Mouse (Mus musculus): ENCODE measurements around the gene Ide. TPM values are rescaled to one million over a fixed set of nuclear protein-coding genes. Genes with fewer than 3 reads are reported as not detected.
A peak's percentile ranks its signal among the peaks of the same experiment; 100 is the strongest.

The Ide gene
- total and polyA plus RNA-seq, 2 experiments: 21.8 to 35.3 TPM

DNA sequence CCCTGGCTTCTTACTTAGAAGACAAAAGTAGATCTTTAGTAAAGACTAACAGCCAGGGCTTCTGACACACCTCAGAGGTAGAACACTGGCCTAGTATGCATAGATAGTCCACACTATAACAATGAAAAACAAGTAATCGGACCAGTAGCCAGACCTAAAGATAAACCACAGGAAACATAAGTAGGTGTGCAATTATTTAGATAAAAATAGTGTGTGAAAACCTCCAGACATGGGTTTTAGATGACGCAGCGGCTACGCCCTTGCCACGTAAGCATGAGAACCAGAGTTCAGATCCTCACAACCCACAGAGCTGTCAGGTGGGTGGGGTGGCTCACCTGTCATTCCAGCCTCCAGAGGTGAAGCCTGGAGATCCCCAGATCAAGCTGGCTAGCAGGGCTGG, 4.3 kb downstream of the Ide start:
- H3K9ac ChIP-seq (ENCODE audit: low read depth, low read length): no peak overlapping the region
- 95% methylated on average over 5 of the region's 5 CpGs for WGBS
- TF ChIP-seq CTCF (IDR thresholded peaks at IDR 0.05; ENCODE audit: low read depth, low read length) (no peak), POLR2A (IDR thresholded peaks at IDR 0.05; ENCODE audit: extremely low read depth, insufficient read depth, low read length) (no peak)

DNA sequence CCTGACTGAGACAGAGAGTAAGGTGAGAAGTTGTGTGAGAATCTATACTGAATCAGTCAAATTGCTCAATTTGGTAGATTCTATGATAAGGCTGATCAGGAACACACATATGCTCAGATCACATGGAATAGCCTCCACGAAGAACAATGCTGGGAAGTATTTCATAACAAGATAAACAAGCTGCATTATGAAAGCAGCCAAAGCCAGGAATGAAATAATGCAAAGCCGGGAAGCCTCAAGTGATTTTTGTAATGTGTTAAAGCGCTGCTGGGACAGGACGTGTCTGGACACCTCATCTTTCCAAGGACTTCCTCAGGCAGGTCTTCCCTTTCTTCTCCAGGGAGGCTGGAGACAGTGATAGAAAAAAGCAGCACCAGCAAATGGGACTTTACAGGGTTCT, 4.9 kb downstream of the Ide start:
- Histone ChIP-seq H3K27ac (replicated peaks; ENCODE audit: insufficient read depth, low read depth, low read length) (no peak overlapping the region), H3K9ac (ENCODE audit: low read depth, low read length) (no peak overlapping the region), H3K4me3 (ENCODE audit: insufficient read depth, low read depth, low read length) (no peak overlapping the region), H3K4me1 (ENCODE audit: control insufficient read depth, insufficient read depth, low read length) (no peaks in the 10 kb centered on the region), H3K36me3 (ENCODE audit: control insufficient read depth, insufficient read depth, low read length) (peaks cover 16% of the 10 kb centered on the region; the same call in 1 of the 2 replicates), H3K27me3 (ENCODE audit: control insufficient read depth, insufficient read depth, low read length) (no peaks in the 10 kb centered on the region), H3K79me2 (ENCODE audit: control insufficient read depth, insufficient read depth, low read length) (peaks cover 16% of the 10 kb centered on the region)
- no peak for DNase-seq (ENCODE audit: extremely low read depth, low read depth, low spot score)
- no peak for TF ChIP-seq POLR2A (IDR thresholded peaks at IDR 0.05; ENCODE audit: extremely low read depth, insufficient read depth, low read length)
- TF ChIP-seq CTCF (IDR thresholded peaks at IDR 0.05; ENCODE audit: low read depth, low read length): no peak
- 75% methylated on average over 4 of the region's 4 CpGs for WGBS

More for the DNA sequence above, 4.3 kb downstream of the Ide start:
- H3K79me2 ChIP-seq (ENCODE audit: control insufficient read depth, insufficient read depth, low read length): peaks cover 18% of the 10 kb centered on the region
- no peaks in the 10 kb centered on the region for H3K27me3 ChIP-seq (ENCODE audit: control insufficient read depth, insufficient read depth, low read length)
- peaks cover 12% of the 10 kb centered on the region; the same call in 1 of the 2 replicates for H3K36me3 ChIP-seq (ENCODE audit: control insufficient read depth, insufficient read depth, low read length)
- no peaks in the 10 kb centered on the region for H3K4me1 ChIP-seq (ENCODE audit: control insufficient read depth, insufficient read depth, low read length)
- DNase-seq (ENCODE audit: extremely low read depth, low read depth, low spot score): no peak
- no peak overlapping the region for H3K27ac ChIP-seq (replicated peaks; ENCODE audit: insufficient read depth, low read depth, low read length)
- H3K4me3 ChIP-seq (ENCODE audit: insufficient read depth, low read depth, low read length): no peak overlapping the region

DNA sequence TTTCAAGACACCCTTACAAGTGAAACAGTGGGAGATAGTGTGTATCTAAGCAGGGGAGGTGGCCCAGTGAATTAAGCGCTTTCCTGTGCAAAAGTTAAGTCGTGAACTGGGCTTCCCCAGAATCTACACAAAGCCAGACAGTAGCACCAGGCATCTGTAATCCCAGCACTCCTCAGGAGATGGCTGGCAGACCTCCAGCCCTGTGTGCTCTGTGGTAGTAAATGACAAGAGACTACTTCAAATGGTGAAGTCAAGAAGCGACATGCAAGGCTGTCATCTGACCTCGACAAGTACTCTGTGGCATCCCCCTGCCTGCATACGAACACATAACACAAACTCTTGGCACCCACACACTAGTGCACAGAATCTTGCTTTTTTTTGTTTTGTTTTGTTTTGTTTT, 10.4 kb downstream of the Ide start:
- H3K79me2 ChIP-seq (ENCODE audit: control insufficient read depth, insufficient read depth, low read length): peaks cover 2% of the 10 kb centered on the region; the same call in 1 of the 2 replicates
- no peak overlapping the region for H3K4me3 ChIP-seq (ENCODE audit: insufficient read depth, low read depth, low read length)
- no peaks in the 10 kb centered on the region for H3K27me3 ChIP-seq (ENCODE audit: control insufficient read depth, insufficient read depth, low read length)
- peaks cover 34% of the 10 kb centered on the region for H3K36me3 ChIP-seq (ENCODE audit: control insufficient read depth, insufficient read depth, low read length)
- no peaks in the 10 kb centered on the region for H3K4me1 ChIP-seq (ENCODE audit: control insufficient read depth, insufficient read depth, low read length)
- TF ChIP-seq POLR2A (IDR thresholded peaks at IDR 0.05; ENCODE audit: extremely low read depth, insufficient read depth, low read length) (no peak), CTCF (IDR thresholded peaks at IDR 0.05; ENCODE audit: low read depth, low read length) (no peak)
- DNase-seq (ENCODE audit: extremely low read depth, low read depth, low spot score): no peak
- no peak overlapping the region for H3K9ac ChIP-seq (ENCODE audit: low read depth, low read length)
- H3K27ac ChIP-seq (replicated peaks; ENCODE audit: insufficient read depth, low read depth, low read length): no peak overlapping the region
- WGBS: 89% methylated on average over 5 of the region's 5 CpGs

DNA sequence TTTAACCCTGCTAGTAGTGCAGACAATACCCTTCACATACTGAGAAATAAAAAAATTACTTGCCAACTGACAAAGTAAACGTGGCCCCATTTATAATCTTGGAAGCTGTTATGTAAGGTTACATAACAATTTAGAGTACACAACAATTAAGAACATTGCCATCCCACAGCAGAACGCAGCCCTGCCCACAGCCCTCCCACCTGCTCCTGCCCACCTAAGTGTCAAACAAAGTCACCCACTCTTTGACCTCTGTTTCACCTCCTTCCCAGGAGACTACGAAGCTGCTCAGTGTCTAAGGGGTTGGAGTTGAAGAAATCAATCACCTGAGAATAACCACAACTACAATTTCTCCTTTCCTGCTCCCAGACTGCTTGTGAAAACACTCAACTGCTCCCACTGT, 14.1 kb downstream of the Ide start:
- peak; percentile 47 for DNase-seq (ENCODE audit: extremely low read depth, low read depth, low spot score)
- TF ChIP-seq POLR2A (IDR thresholded peaks at IDR 0.05; ENCODE audit: extremely low read depth, insufficient read depth, low read length) (no peak), CTCF (IDR thresholded peaks at IDR 0.05; ENCODE audit: low read depth, low read length) (no peak)
- Histone ChIP-seq H3K36me3 (ENCODE audit: control insufficient read depth, insufficient read depth, low read length) (peaks cover 36% of the 10 kb centered on the region), H3K4me1 (ENCODE audit: control insufficient read depth, insufficient read depth, low read length) (no peaks in the 10 kb centered on the region), H3K9ac (ENCODE audit: low read depth, low read length) (no peak overlapping the region), H3K27ac (replicated peaks; ENCODE audit: insufficient read depth, low read depth, low read length) (no peak overlapping the region), H3K4me3 (ENCODE audit: insufficient read depth, low read depth, low read length) (no peak overlapping the region), H3K27me3 (ENCODE audit: control insufficient read depth, insufficient read depth, low read length) (no peaks in the 10 kb centered on the region), H3K79me2 (ENCODE audit: control insufficient read depth, insufficient read depth, low read length) (peaks cover 2% of the 10 kb centered on the region; the same call in 1 of the 2 replicates)
- WGBS: 36% methylated on average over 3 of the region's 3 CpGs

DNA sequence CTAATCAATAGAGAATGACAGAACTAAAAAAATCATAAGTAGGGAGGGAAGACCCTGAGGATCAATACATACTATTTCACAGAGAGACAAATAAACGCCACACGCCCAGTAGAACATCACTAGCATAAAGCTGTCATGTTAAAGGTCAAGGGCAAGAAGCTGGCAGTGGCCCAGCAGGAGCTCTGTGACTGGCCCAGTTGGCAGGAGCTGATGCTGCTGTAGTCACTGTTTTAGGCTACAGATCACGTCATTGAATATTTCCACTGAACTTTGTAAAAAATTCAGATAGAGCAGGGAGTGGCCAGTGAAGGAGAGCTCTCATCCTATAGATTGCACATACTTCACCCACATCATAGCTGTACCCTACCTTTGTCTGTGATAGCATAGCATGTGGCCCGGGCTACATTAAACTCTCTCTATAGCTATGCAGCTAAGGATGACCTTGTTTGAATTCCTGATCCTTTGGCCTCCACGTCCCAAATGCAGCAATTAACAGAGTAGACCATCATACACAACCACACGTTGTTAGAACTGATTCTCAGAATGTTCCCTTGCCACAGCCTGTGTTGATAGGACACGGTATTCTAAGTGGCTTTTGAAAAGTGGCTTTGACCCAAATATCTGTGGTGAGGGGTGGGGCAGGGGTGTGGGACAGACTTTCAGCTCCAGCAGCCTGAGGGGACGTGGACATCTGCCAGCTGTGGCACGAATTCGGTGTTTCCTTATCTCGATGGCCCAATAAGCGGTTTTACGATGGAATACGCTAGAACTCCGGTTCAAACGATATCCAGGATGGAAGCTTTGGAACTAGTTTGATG, 16.6 kb downstream of the Ide start:
- WGBS: 87% methylated on average over 16 of the region's 16 CpGs
- Histone ChIP-seq H3K9ac (ENCODE audit: low read depth, low read length) (no peak overlapping the region), H3K4me3 (ENCODE audit: insufficient read depth, low read depth, low read length) (no peak overlapping the region), H3K27me3 (ENCODE audit: control insufficient read depth, insufficient read depth, low read length) (no peaks in the 10 kb centered on the region), H3K4me1 (ENCODE audit: control insufficient read depth, insufficient read depth, low read length) (no peaks in the 10 kb centered on the region), H3K36me3 (ENCODE audit: control insufficient read depth, insufficient read depth, low read length) (peaks cover 38% of the 10 kb centered on the region), H3K27ac (replicated peaks; ENCODE audit: insufficient read depth, low read depth, low read length) (no peak overlapping the region), H3K79me2 (ENCODE audit: control insufficient read depth, insufficient read depth, low read length) (peaks cover 2% of the 10 kb centered on the region; the same call in 1 of the 2 replicates)
- no peak for DNase-seq (ENCODE audit: extremely low read depth, low read depth, low spot score)
- no peak for TF ChIP-seq POLR2A (IDR thresholded peaks at IDR 0.05; ENCODE audit: extremely low read depth, insufficient read depth, low read length)
- TF ChIP-seq CTCF (IDR thresholded peaks at IDR 0.05; ENCODE audit: low read depth, low read length): no peak

DNA sequence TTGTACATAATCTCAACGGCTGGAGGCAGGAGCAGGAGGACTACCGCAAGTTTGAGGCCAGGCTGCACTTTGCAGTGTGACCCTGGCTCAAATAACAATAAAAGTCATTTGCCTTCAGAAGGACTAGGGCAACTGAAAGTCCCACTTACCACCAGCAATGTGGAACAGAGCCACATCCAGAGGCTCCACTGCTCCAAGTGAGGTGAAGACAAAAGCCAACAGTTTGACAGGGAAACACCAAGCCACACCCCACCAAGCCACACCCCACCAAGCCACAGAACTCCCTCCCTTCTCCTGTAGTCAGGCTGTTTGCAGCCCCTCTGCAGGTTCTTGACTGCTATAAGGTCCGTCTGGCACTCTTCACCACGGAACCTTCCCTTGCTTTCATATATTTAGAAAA, 20.3 kb downstream of the Ide start:
- Histone ChIP-seq H3K9ac (ENCODE audit: low read depth, low read length) (no peak overlapping the region), H3K27me3 (ENCODE audit: control insufficient read depth, insufficient read depth, low read length) (no peaks in the 10 kb centered on the region), H3K79me2 (ENCODE audit: control insufficient read depth, insufficient read depth, low read length) (no peaks in the 10 kb centered on the region; the same call in 1 of the 2 replicates), H3K4me1 (ENCODE audit: control insufficient read depth, insufficient read depth, low read length) (peaks cover 10% of the 10 kb centered on the region), H3K4me3 (ENCODE audit: insufficient read depth, low read depth, low read length) (no peak overlapping the region), H3K36me3 (ENCODE audit: control insufficient read depth, insufficient read depth, low read length) (peaks cover 47% of the 10 kb centered on the region), H3K27ac (replicated peaks; ENCODE audit: insufficient read depth, low read depth, low read length) (no peak overlapping the region)
- TF ChIP-seq POLR2A (IDR thresholded peaks at IDR 0.05; ENCODE audit: extremely low read depth, insufficient read depth, low read length) (no peak), CTCF (IDR thresholded peaks at IDR 0.05; ENCODE audit: low read depth, low read length) (no peak)
- WGBS: 94% methylated on average over 4 of the region's 4 CpGs
- DNase-seq (ENCODE audit: extremely low read depth, low read depth, low spot score): no peak
